Mouse (Mus musculus) forebrain, postnatal 0 days (tissue): ENCODE data around the gene Sntg2. TPM values are rescaled to one million over a fixed set of nuclear protein-coding genes. Genes with fewer than 3 reads are reported as not detected.

Source experiments
- ATAC-seq: fragments of 200-750 bp; cut with Nextera tagmentation; 2 replicates; pipeline ENCODE4 v1.8.0; 2017; ENCODE audit warnings: mild to moderate bottlenecking, moderate library complexity
- DNase-seq: peaks from one replicate; pipeline ENCODE4 v3.0.0-alpha.2; 2015
- H3K27ac ChIP-seq: fragments of 300-500 bp; sonication (generic); 2 replicates; pipeline ENCODE4 v1.5.1; 2014; ENCODE audit warnings: low read depth, mild to moderate bottlenecking, antibody characterized with exemption, low read length, moderate library complexity, mixed read lengths
- H3K27me3 ChIP-seq: fragments of 300-500 bp; sonication (generic); 2 replicates; pipeline ENCODE4 v1.6.1; 2014; ENCODE audit warnings: mild to moderate bottlenecking, low read length, mixed read lengths; ENCODE audit not compliant: insufficient read depth
- H3K36me3 ChIP-seq: fragments of 300-500 bp; sonication (generic); 2 replicates; pipeline ENCODE4 v1.6.1; 2014; ENCODE audit warnings: mild to moderate bottlenecking, moderate library complexity; ENCODE audit not compliant: insufficient read depth
- H3K4me1 ChIP-seq: fragments of 300-500 bp; sonication (generic); 2 replicates; pipeline ENCODE4 v1.6.1; 2014; ENCODE audit warnings: antibody characterized with exemption; ENCODE audit not compliant: insufficient read depth
- H3K4me2 ChIP-seq: fragments of 300-500 bp; sonication (generic); 2 replicates; pipeline ENCODE4 v1.6.1; 2014; ENCODE audit warnings: low read depth, mild to moderate bottlenecking, moderate library complexity
- H3K4me3 ChIP-seq: fragments of 300-500 bp; sonication (generic); 2 replicates; pipeline ENCODE4 v1.5.1; 2014; ENCODE audit warnings: low read depth, low read length, mixed read lengths
- H3K9ac ChIP-seq: fragments of 300-500 bp; sonication (generic); 2 replicates; pipeline ENCODE4 v1.6.1; 2014; ENCODE audit warnings: mild to moderate bottlenecking
- H3K9me3 ChIP-seq: fragments of 300-500 bp; sonication (generic); 2 replicates; pipeline ENCODE4 v1.6.1; 2016; ENCODE audit warnings: low read length
- CTCF ChIP-seq: sonication (generic); IDR thresholded peaks from 2 replicates; pipeline ENCODE4 v1.5.1; 2016; ENCODE audit warnings: antibody characterized with exemption, control low read depth, low read depth
- WGBS: fragments of 180-500 bp; shearing (Covaris S2); extraction: QIAGEN DNeasy Blood & Tissue Kit; methylation state at CpG from one replicate; pipeline ENCODE4 v1.1.7; 2014; 5-methylcytosine and 5-hydroxymethylcytosine counted together
- polyA plus RNA-seq: library from polyadenylated mRNA; unstranded; fragments of >200 nt; fragmentation: Nextera tagmentation; extraction: Ambion mirVana; gene quantifications from 2 replicates; pipeline ENCODE4 v1.2.1, GENCODE M21; 2015
- total RNA-seq: library from RNA; depleted of rRNA; stranded (reverse); fragments of >200 nt; gene quantifications from 2 replicates; pipeline ENCODE4 v1.2.3, GENCODE M21; 2014

Gene Sntg2
- total and polyA plus RNA-seq, 2 experiments from 2014 or later: 4.6 to 7.1 TPM

DNA sequence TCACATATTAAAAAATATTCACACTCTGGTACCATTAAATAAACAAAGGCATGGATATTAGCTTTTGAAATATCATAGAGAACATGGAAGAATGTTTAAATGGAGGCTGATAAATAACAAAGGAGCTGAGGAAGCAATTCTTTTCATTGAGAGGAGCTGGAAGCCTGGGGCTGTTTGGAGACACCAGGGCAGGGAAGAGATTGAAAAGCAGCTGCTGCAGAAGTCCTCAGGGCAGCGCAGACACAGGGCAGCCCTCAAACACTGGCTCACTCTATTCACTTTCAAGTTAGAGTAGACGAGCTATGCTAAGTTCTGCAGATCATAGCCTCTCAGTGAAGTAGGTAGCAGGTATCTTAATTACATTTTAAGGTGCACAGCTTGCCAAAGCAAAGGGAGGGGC is 164.6 kb downstream of the Sntg2 start:
- H3K27ac ChIP-seq: 0 out of 2 replicates have a peak overlapping the region, but pooled peaks have one; percentile 22
- WGBS: 34% methylated on average over 2 of the region's 2 CpGs
- H3K9ac ChIP-seq: no peak overlapping the region
- no peaks in the 10 kb centered on the region for H3K27me3 ChIP-seq
- no peak for DNase-seq
- no peak for TF ChIP-seq CTCF
- H3K9me3 ChIP-seq: no peaks in the 10 kb centered on the region
- H3K4me1 ChIP-seq: 0 out of 2 replicates have a peak, but pooled peaks cover 2% of the 10 kb centered on the region
- peak; percentile 50 for ATAC-seq
- no peak overlapping the region for H3K4me2 ChIP-seq
- no peak overlapping the region for H3K4me3 ChIP-seq
- no peaks in the 10 kb centered on the region for H3K36me3 ChIP-seq

DNA sequence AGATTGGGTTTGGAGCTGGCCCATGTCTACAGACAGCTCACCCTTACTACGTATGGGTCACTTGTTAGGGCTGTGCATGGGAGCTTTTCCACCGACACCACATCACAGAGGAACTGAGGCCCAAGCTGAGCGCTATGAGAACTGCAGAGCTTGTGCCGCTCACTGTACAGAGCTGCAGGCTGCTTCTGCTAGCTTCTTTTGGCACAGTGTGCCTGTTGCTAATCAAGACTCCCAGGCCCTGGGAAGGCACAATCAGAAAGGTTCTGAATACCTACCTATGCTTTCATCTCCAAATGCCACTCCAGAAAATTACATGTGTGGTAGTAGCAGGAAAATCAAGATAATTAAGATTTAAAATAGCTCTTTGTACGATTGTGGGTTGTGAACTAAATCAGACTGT is 165.1 kb downstream of the Sntg2 start:
- TF ChIP-seq CTCF: no peak
- H3K27ac ChIP-seq: no peak overlapping the region

GRCm38 (mm10) chr12:30204457-30204856 is 168.7 kb downstream of the Sntg2 start:
- Histone ChIP-seq H3K9ac (no peak overlapping the region), H3K27ac (no peak overlapping the region), H3K4me2 (no peak overlapping the region), H3K36me3 (no peaks in the 10 kb centered on the region), H3K4me3 (no peak overlapping the region), H3K4me1 (0 out of 2 replicates have a peak, but pooled peaks cover 2% of the 10 kb centered on the region), H3K27me3 (no peaks in the 10 kb centered on the region), H3K9me3 (no peaks in the 10 kb centered on the region)
- DNase-seq: no peak
- TF ChIP-seq CTCF: no peak
- ATAC-seq: no peak
- WGBS: 73% methylated on average over 4 of the region's 4 CpGs

More for the DNA sequence above, 165.1 kb downstream of the Sntg2 start:
- WGBS: 57% methylated on average over 5 of the region's 5 CpGs
- Histone ChIP-seq H3K9me3 (no peaks in the 10 kb centered on the region), H3K4me1 (0 out of 2 replicates have a peak, but pooled peaks cover 2% of the 10 kb centered on the region), H3K36me3 (no peaks in the 10 kb centered on the region), H3K27me3 (no peaks in the 10 kb centered on the region), H3K4me2 (no peak overlapping the region), H3K4me3 (no peak overlapping the region), H3K9ac (no peak overlapping the region)
- DNase-seq (peak; percentile 51), ATAC-seq (peak; percentile 94)

DNA sequence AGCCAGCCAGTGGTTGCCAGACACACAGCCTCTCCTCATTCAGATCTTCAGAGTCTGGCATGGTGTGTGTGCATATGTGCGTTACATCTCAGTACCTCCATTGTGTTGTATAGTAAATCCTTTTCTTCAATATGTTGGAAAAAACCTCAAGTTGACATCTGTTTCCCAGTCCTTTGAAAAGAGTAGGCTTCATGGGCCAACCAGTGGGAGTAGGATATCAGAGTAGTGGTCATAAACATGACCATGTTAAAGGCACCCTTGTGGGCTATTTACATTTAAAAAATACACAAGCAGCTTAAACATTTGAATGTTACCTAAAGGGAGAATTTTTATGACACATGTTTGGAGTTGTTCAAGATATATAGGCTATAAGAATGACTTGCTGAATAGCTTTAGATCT is 170.4 kb downstream of the Sntg2 start:
- Histone ChIP-seq H3K27ac (no peak overlapping the region), H3K4me2 (no peak overlapping the region), H3K36me3 (no peaks in the 10 kb centered on the region), H3K27me3 (no peaks in the 10 kb centered on the region), H3K4me3 (no peak overlapping the region), H3K9me3 (no peaks in the 10 kb centered on the region), H3K9ac (no peak overlapping the region), H3K4me1 (no peaks in the 10 kb centered on the region)
- DNase-seq (no peak), ATAC-seq (no peak)
- WGBS: 76% methylated on average over 1 of the region's 1 CpGs
- no peak for TF ChIP-seq CTCF

DNA sequence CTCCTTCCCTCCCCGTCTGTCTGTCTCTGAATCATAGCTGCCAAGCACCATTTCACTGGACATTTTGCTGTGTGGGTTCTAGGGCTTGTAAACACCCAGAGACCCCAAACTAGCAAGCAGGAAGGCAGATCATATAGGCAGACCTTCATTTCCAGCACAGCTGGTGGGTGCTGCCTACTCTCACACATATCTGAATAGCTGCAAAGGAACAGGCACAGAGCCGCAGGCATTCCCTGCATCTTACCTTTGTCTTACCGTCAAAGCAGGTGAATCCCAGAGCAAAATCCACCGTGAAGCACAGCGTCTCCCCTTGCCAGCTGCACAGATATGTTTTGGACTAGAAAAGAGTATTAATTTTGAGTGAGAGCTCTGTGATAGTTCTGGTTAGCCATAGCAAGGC is 172.1 kb downstream of the Sntg2 start:
- Histone ChIP-seq H3K9me3 (no peaks in the 10 kb centered on the region), H3K9ac (no peak overlapping the region), H3K27ac (no peak overlapping the region), H3K27me3 (no peaks in the 10 kb centered on the region), H3K4me3 (no peak overlapping the region), H3K36me3 (no peaks in the 10 kb centered on the region), H3K4me1 (no peaks in the 10 kb centered on the region), H3K4me2 (no peak overlapping the region)
- DNase-seq (no peak), ATAC-seq (no peak)
- TF ChIP-seq CTCF: no peak
- 80% methylated on average over 5 of the region's 5 CpGs for WGBS

GRCm38 (mm10) chr12:30200621-30201020 is 172.6 kb downstream of the Sntg2 start:
- ATAC-seq: no peak
- Histone ChIP-seq H3K4me3 (no peak overlapping the region), H3K27me3 (no peaks in the 10 kb centered on the region), H3K36me3 (no peaks in the 10 kb centered on the region), H3K4me1 (no peaks in the 10 kb centered on the region), H3K9me3 (no peaks in the 10 kb centered on the region), H3K27ac (no peak overlapping the region), H3K4me2 (no peak overlapping the region), H3K9ac (no peak overlapping the region)
- no peak for DNase-seq
- no peak for TF ChIP-seq CTCF
- WGBS: 78% methylated on average over 7 of the region's 7 CpGs

DNA sequence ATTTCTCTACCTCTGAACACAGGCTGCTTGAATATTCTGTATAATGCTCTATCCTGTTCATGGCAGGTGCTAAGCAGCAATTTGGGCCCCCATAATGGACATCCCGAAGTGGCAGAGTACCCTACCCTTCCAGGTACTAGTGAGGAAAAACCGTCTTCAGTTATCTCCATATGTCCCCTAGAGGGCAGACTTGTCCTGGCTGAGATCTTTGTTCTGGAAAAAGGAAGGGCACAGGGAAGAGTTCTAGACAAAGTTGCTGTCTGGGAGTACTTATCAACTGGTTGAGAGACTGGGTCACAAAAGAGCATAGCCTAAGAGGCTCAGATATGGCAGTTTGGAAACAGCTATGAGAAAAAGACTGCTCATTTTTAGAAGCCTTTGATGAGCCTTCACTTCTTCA is 173.4 kb downstream of the Sntg2 start:
- peak; percentile 42; the same call in 1 of the 2 replicates for ATAC-seq
- Histone ChIP-seq H3K4me1 (no peaks in the 10 kb centered on the region), H3K36me3 (no peaks in the 10 kb centered on the region), H3K27ac (no peak overlapping the region), H3K9ac (no peak overlapping the region), H3K9me3 (no peaks in the 10 kb centered on the region), H3K4me2 (no peak overlapping the region), H3K4me3 (no peak overlapping the region), H3K27me3 (no peaks in the 10 kb centered on the region)
- TF ChIP-seq CTCF: peak; percentile 84
- DNase-seq: peak; percentile 73
- 36% methylated on average over 2 of the region's 2 CpGs for WGBS
